Mouse (Mus musculus) G1E (cell line): ENCODE results near the gene Olfr1020.

Source experiments
- CTCF ChIP-seq: IDR thresholded peaks from 2 replicates; pipeline ENCODE4 v1.5.1; 2012; ENCODE audit warnings: low read depth, low read length, inconsistent platforms, mixed read lengths
- GATA1 ChIP-seq: IDR thresholded peaks from 2 replicates; pipeline ENCODE4 v1.6.1; 2012; ENCODE audit warnings: borderline replicate concordance, low read length, inconsistent platforms, mixed read lengths
- GATA2 ChIP-seq: IDR thresholded peaks from 2 replicates; pipeline ENCODE4 v1.6.1; 2012; ENCODE audit warnings: low read depth, low read length, inconsistent platforms, borderline replicate concordance
- POLR2AphosphoS5 ChIP-seq: IDR thresholded peaks from 2 replicates; pipeline ENCODE4 v1.6.1; 2012; ENCODE audit warnings: low read depth, low read length, inconsistent platforms; ENCODE audit not compliant: insufficient replicate concordance
- TAL1 ChIP-seq: conservative IDR thresholded peaks from 2 replicates; pipeline ENCODE4 v1.6.1; 2012; ENCODE audit warnings: low read depth, low read length, inconsistent platforms, mixed read lengths

DNA sequence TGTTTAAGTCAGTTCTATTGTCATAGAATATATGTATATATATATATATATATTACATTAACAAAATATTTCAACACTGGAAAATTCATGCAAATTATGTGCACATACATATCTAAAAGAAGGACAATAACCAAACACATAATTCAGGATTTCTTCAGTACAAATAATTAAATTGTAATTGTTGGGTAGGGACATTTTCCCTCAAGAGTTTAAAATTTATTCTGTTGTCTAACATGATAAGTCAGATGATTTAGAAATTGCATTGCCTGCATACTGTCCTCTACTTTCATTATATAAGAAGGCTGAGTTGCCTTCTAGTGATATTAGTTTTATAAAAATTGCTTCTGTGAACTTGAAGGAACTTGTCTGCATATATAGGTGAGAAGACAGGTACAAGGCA is 28.7 kb upstream of the Olfr1020 start, which contains the start of gene Olfr1018:
- TF ChIP-seq GATA1 (no peak), CTCF (no peak), TAL1 (no peak), POLR2AphosphoS5 (no peak), GATA2 (no peak)
